Mouse (Mus musculus) heart, embryonic 16.5 days (tissue): ENCODE data around the gene Slc23a2. TPM values are rescaled to one million over a fixed set of nuclear protein-coding genes. Genes with fewer than 3 reads are reported as not detected.

Experiments used
- ATAC-seq: fragments of 200-750 bp; cut with Nextera tagmentation; replicated peaks from 2 replicates; pipeline ENCODE4 v1.8.0; 2017; ENCODE audit warnings: moderate number of reproducible peaks; ENCODE audit not compliant: insufficient read depth, low FRiP score; ENCODE audit errors: extremely low read depth
- H3K27ac ChIP-seq: fragments of 300-500 bp; sonication (generic); 2 replicates; pipeline ENCODE4 v1.5.1; 2014; ENCODE audit warnings: mild to moderate bottlenecking, low read length, control low read depth, moderate library complexity
- H3K27me3 ChIP-seq: fragments of 300-500 bp; sonication (generic); 2 replicates; pipeline ENCODE4 v1.6.1; 2014; ENCODE audit warnings: low read length, mixed read lengths; ENCODE audit not compliant: control insufficient read depth, insufficient read depth
- H3K36me3 ChIP-seq: fragments of 300-500 bp; sonication (generic); 2 replicates; pipeline ENCODE4 v1.6.1; 2014; ENCODE audit not compliant: control insufficient read depth, insufficient read depth
- H3K4me1 ChIP-seq: fragments of 300-500 bp; sonication (generic); 2 replicates; pipeline ENCODE4 v1.6.1; 2014; ENCODE audit warnings: low read length, mixed read lengths; ENCODE audit not compliant: control insufficient read depth, insufficient read depth
- H3K4me2 ChIP-seq: fragments of 300-500 bp; sonication (generic); 2 replicates; pipeline ENCODE4 v1.6.1; 2014; ENCODE audit warnings: low read depth, mild to moderate bottlenecking, control low read depth, low read length
- H3K4me3 ChIP-seq: fragments of 300-500 bp; sonication (generic); 2 replicates; pipeline ENCODE4 v1.5.1; 2014; ENCODE audit warnings: mild to moderate bottlenecking, control low read depth, low read length
- H3K9ac ChIP-seq: fragments of 300-500 bp; sonication (generic); 2 replicates; pipeline ENCODE4 v1.6.1; 2014; ENCODE audit warnings: low read length, control low read depth
- H3K9me3 ChIP-seq: fragments of 300-500 bp; sonication (generic); replicated peaks from 2 replicates; pipeline ENCODE4 v1.6.1; 2016; ENCODE audit warnings: low read length; ENCODE audit not compliant: control insufficient read depth
- whole genome bisulfite sequencing: fragments of 180-500 bp; shearing (Covaris S2); extraction: QIAGEN DNeasy Blood & Tissue Kit; methylation state at CpG from one replicate; pipeline ENCODE4 v1.1.7; 2014; 5-methylcytosine and 5-hydroxymethylcytosine counted together
- polyA plus RNA-seq: library from polyadenylated mRNA; unstranded; fragments of >200 nt; fragmentation: Nextera tagmentation; extraction: Ambion mirVana; gene quantifications from 2 replicates; pipeline ENCODE4 v1.2.1, GENCODE M21; 2015

Gene Slc23a2
- polyA plus RNA-seq, 1 experiment from 2014 or later: 9.5 TPM

DNA sequence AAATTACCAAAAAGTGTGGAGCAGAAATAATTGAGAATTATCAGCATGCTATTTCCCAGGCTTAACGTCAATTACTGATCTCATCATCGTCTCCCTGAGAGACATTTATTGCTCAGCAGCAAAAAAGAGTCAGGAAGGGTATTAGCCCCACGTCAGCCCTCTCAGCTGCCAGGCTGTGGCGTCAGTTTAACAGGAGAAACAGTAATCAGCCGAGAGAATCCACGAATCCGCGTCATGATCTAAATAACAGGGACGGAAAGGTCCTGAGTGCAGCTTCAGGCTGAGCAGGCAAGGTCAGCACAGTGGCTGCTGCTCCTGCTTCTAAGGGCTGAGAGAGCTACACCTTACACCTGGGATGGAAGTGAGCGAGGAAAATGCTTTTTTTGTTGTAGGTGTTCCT is 17.0 kb downstream of the Slc23a2 start:
- H3K36me3 ChIP-seq: no peaks in the 10 kb centered on the region
- no peaks in the 10 kb centered on the region for H3K27me3 ChIP-seq
- H3K4me3 ChIP-seq: no peak overlapping the region
- no peak overlapping the region for H3K27ac ChIP-seq
- H3K4me1 ChIP-seq: peaks cover 3% of the 10 kb centered on the region
- H3K9me3 ChIP-seq: no peaks in the 10 kb centered on the region
- H3K4me2 ChIP-seq: no peak overlapping the region
- WGBS: 68% methylated on average over 10 of the region's 10 CpGs
- ATAC-seq: no peak
- no peak overlapping the region for H3K9ac ChIP-seq

DNA sequence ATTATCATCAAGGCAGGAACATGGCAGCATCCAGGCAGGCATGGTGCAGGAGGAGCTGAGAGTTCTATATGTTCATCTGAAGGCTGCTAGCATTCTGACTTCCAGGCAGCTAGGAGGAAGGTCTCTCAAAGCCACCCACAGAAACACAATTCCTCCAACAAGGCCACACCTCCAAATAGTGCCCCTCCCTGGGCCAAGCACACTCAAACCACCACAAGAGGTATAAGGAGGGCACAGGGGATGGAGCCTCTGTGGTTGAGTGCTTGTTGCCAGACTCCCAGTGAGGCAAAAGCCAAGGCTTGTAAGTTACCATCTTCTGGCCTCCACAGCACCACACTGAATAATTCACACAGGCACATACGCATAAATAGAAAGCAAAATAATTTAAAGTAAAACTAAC is 18.6 kb downstream of the Slc23a2 start:
- WGBS: 100% methylated on average over 1 of the region's 1 CpGs

DNA sequence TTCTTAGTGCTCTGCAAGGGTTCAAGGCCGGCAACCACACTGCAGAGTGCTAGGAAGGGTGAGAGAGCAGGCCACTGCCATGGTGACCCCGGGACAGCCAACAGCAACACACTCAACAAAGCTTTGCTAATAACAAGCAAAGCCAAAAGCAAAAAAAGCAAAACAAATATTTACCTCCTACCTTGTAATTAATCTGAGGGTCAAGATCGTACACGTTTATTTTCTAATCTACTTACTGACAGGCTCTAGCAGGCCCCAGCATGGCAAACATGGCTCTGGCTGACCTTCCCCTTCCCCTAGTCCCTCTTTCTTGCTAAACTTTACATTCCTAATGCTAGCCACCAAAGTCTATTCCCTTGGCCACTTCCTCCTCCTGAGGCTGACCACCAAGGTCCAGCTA is 21.8 kb downstream of the Slc23a2 start:
- Histone ChIP-seq H3K27me3 (no peaks in the 10 kb centered on the region), H3K9me3 (no peaks in the 10 kb centered on the region), H3K4me2 (no peak overlapping the region), H3K4me3 (no peak overlapping the region), H3K27ac (no peak overlapping the region), H3K4me1 (no peaks in the 10 kb centered on the region), H3K36me3 (no peaks in the 10 kb centered on the region), H3K9ac (no peak overlapping the region)
- 85% methylated on average over 4 of the region's 4 CpGs for whole genome bisulfite sequencing
- no peak for ATAC-seq

More for the DNA sequence above, 18.6 kb downstream of the Slc23a2 start:
- no peaks in the 10 kb centered on the region for H3K27me3 ChIP-seq
- no peak overlapping the region for H3K4me2 ChIP-seq
- no peaks in the 10 kb centered on the region for H3K9me3 ChIP-seq
- H3K9ac ChIP-seq: no peak overlapping the region
- ATAC-seq: no peak
- no peak overlapping the region for H3K4me3 ChIP-seq
- H3K36me3 ChIP-seq: no peaks in the 10 kb centered on the region
- H3K27ac ChIP-seq: no peak overlapping the region
- H3K4me1 ChIP-seq: peaks cover under 1% of the 10 kb centered on the region; the same call in 1 of the 2 replicates

DNA sequence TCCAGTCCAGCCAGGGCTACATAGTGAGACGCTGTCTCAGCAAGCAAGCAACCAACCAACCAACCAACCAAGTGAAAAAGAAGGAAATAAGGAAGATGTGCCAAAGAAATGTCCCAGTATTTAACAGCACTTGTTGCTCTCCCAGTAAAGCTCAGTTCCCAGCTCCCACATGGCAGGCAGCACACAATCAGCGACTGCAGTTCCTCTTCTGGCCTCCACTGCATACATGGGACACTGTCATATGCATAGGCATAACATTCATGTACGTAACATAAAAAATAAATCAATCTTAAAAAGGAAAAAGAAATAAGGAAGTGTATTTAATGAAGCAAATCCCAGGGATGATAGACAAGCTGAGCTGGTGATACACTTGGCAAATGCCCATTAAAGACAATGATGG is 23.9 kb downstream of the Slc23a2 start:
- H3K36me3 ChIP-seq: no peaks in the 10 kb centered on the region

DNA sequence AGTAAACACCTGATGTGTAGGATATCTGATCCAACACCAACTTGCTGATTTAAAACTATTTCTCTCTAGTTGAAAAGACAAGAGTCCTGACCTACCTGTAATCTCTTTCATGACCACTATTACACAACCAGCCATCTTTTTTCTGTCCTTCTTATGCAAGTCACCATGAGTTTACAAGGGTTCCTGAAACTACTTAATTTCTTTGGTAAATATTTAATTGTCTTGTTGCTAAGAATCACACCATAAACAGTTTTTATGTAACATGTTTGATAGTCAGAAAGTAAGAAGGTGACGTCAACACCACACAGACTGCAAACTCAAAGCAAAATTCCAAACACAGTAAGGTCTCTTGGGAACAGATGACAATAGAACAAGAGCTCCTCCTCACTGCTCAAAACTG is 26.3 kb downstream of the Slc23a2 start:
- 0 out of 2 replicates have a peak, but pooled peaks cover 3% of the 10 kb centered on the region for H3K4me1 ChIP-seq
- no peak overlapping the region for H3K4me2 ChIP-seq
- H3K36me3 ChIP-seq: no peaks in the 10 kb centered on the region
- no peaks in the 10 kb centered on the region for H3K9me3 ChIP-seq
- whole genome bisulfite sequencing: 80% methylated on average over 1 of the region's 1 CpGs
- no peak overlapping the region for H3K27ac ChIP-seq
- no peak for ATAC-seq
- H3K4me3 ChIP-seq: no peak overlapping the region
- no peaks in the 10 kb centered on the region for H3K27me3 ChIP-seq
- no peak overlapping the region for H3K9ac ChIP-seq

More for the DNA sequence above, 23.9 kb downstream of the Slc23a2 start:
- Histone ChIP-seq H3K4me1 (no peaks in the 10 kb centered on the region), H3K9ac (no peak overlapping the region), H3K9me3 (no peaks in the 10 kb centered on the region), H3K4me2 (no peak overlapping the region), H3K27me3 (no peaks in the 10 kb centered on the region), H3K27ac (no peak overlapping the region), H3K4me3 (no peak overlapping the region)
- 90% methylated on average over 3 of the region's 3 CpGs for WGBS
- no peak for ATAC-seq

DNA sequence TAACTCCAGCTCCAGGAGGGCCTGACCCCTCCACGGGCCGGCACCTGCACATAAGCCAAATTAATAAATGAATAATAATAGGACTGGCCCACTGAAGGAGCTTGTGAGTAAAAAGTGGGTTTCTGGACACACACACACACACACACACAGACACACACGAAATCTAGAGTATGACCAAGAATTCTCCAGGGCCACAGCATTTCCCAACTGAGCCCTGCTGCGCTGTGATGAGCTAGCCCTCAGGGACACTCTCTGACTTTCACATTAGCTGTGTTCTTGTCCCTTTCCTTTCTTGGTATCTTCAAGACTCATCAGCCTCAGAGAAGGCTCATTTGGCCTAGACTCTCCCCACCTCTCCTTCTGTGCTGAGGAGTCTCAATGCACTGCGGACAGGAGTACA is 29.0 kb downstream of the Slc23a2 start:
- Histone ChIP-seq H3K9ac (no peak overlapping the region), H3K4me1 (peaks cover 10% of the 10 kb centered on the region), H3K27me3 (no peaks in the 10 kb centered on the region), H3K27ac (no peak overlapping the region), H3K4me3 (no peak overlapping the region), H3K4me2 (no peak overlapping the region), H3K9me3 (no peaks in the 10 kb centered on the region), H3K36me3 (no peaks in the 10 kb centered on the region)
- no peak for ATAC-seq
- WGBS: 90% methylated on average over 5 of the region's 5 CpGs

DNA sequence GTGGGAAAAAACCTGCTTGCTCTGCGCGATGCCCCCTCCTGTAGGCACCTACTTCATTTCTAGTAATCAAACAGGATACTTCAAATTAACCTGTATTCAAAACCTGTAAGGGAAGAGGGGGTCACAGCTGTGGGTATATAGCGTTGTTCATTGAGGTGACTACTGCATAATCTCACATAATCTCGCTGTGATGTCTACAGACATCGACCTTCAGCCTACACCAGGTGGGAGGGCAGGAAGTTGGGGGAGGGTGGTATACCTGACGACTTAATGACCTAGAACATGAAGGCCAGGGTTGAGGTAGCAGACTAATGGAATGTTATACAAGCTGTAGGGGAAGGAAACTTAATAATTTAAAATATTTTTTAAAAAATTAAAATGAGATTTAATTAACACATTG is 29.6 kb downstream of the Slc23a2 start:
- no peak overlapping the region for H3K9ac ChIP-seq
- no peak overlapping the region for H3K27ac ChIP-seq
- H3K9me3 ChIP-seq: no peaks in the 10 kb centered on the region
- H3K4me3 ChIP-seq: no peak overlapping the region
- WGBS: 61% methylated on average over 6 of the region's 6 CpGs
- peaks cover 14% of the 10 kb centered on the region for H3K4me1 ChIP-seq
- no peaks in the 10 kb centered on the region for H3K27me3 ChIP-seq
- no peaks in the 10 kb centered on the region for H3K36me3 ChIP-seq
- no peak overlapping the region for H3K4me2 ChIP-seq
- no peak for ATAC-seq

DNA sequence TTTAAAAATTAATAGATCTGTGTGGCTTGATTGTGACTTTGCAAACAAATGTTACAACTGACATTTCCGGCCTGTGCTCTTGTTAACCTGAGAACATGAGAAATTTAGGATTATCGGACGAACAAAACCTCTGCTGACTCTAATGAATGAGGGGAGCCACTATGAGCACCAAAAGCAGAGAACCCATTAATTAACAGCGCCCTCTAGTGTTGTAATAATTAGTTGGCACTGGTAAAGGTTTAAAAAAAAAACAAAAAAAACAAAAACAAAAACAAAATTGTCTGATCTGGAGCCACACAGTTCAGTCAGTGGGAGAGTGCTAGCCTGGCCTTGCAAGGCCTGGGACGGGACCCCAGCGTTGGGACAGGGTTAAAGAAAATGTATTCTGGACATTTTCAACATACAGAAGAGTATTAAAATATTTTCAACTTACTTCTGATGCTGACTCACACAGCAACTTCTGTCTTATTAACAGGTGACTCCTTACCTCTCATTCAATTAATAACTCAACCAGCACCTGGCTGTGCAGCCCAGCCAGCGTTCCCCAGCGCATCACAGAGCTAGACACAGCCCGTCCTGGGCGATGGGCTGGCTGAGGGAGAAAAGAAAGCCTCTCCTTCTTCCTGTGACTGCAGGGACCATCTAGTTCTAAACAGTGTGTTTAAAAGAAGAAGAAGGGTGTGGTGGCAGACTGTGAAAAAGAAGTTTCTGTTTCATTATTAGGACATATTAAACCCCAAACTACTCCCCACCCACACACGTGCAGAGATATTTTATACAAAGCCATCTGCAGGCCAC is 30.7 kb downstream of the Slc23a2 start:
- H3K9ac ChIP-seq: no peak overlapping the region
- peaks cover 14% of the 10 kb centered on the region for H3K4me1 ChIP-seq
- no peak overlapping the region for H3K27ac ChIP-seq
- ATAC-seq: no peak
- H3K4me3 ChIP-seq: no peak overlapping the region
- H3K4me2 ChIP-seq: no peak overlapping the region
- WGBS: 58% methylated on average over 11 of the region's 11 CpGs
- H3K9me3 ChIP-seq: no peaks in the 10 kb centered on the region
- no peaks in the 10 kb centered on the region for H3K27me3 ChIP-seq
- no peaks in the 10 kb centered on the region for H3K36me3 ChIP-seq

DNA sequence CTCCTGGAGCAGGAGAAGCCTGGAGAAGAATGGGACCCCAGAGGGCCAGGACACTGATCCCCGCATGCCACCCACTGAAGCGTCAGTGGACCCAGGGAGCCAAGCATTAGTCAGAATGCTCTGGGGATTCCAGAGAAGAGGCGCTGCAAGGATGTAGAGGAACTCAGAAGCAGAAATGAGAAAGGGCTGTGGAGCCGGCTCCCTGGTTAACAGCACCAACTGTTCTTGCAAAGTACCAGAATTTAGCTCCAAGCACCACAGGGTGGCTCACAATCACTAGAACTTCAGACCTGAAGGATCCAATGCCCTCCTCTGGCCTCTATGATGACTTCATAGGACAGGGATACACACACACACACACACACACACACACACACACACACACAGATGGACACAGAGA is 32.6 kb downstream of the Slc23a2 start:
- Histone ChIP-seq H3K9me3 (no peaks in the 10 kb centered on the region), H3K36me3 (no peaks in the 10 kb centered on the region), H3K9ac (no peak overlapping the region), H3K27me3 (no peaks in the 10 kb centered on the region), H3K4me1 (peaks cover 22% of the 10 kb centered on the region), H3K27ac (no peak overlapping the region), H3K4me3 (no peak overlapping the region), H3K4me2 (no peak overlapping the region)
- no peak for ATAC-seq
- WGBS: 87% methylated on average over 4 of the region's 4 CpGs
